Mouse (Mus musculus) left cerebral cortex, postnatal 25 days (tissue): ENCODE results near the gene Dync1i2. TPM values are rescaled to one million over a fixed set of nuclear protein-coding genes. Genes with fewer than 3 reads are reported as not detected.

Source experiments
- DNase-seq, 2 experiments: peaks; one replicate each; pipeline ENCODE4 v3.0.0; 2022; ENCODE audit warnings: low spot score in 2 of 2, mixed read lengths in 1 of 2
- intact Hi-C: fragments of 180-260 bp; cut with DNase I; formaldehyde crosslinking; loops from one replicate; pipeline ENCODE4 v1.15.1; 2025
- total RNA-seq, 2 experiments: library from RNA; stranded (reverse); gene quantifications; 2 replicates each; pipeline ENCODE4 v1.2.3; 2021

The Dync1i2 gene
- total RNA-seq, 2 experiments from 2014 or later = 134 to 135 TPM

- no peak for DNase-seq
- intact Hi-C loops = loop anchor here (10.0 kb wide), 1 partner anchor 560 kb away; no protein-coding TSS in a partner anchor
Observed at GRCm38 (mm10) chr2:71254836-71255235, 43.3 kb downstream of the Dync1i2 start.

- DNase-seq = no peak
- intact Hi-C loops = loop anchor here (10.0 kb wide), 1 partner anchor 558 kb away; no protein-coding TSS in a partner anchor
Observed at GRCm38 (mm10) chr2:71256581-71256980, 45.1 kb downstream of the Dync1i2 start.

DNA sequence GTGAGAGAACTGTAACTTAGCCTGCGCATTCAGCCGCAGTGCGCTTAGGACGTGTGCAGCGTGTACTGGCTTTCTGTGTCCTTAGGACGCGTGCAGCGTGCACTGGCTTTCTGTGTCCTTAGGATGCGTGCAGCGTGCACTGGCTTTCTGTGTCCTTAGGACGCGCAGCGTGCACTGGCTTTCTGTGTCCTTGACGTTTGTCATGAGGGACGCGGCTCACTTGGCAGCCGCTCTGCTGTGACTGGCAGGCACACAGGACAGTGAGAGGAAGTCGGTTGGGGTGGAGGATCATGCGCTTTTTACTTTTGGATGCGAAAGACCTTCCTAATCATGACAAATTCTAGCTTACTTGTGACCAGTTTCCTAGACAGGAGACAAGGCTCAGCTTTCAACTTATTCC lies 53.1 kb downstream of the Dync1i2 start:
- no peak for DNase-seq
- intact Hi-C loops = no loop called here

GRCm38 (mm10) chr2:71268691-71269090 lies 57.2 kb downstream of the Dync1i2 start:
- intact Hi-C loops = no loop called here

DNA sequence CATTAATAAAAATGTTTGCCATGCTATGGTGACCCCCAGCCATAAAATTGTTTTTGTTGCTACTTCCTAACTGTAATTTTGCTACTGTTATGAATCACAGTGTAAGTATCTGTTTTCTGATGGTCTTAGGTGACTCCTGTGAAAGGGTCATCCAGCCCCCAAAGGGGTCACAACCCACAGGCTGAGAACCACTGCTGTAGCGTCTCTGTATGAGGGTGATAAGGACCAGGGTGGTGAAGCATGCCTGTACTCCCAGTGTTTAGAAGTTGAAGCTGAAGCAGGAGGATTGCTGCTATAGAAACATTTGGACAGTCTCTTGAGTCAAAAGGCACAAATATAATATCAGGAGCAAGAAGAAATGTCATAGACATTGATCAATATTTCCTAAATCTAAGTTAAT lies 57.8 kb downstream of the Dync1i2 start:
- no peak for DNase-seq
- intact Hi-C loops = no loop called here

More at GRCm38 (mm10) chr2:71268691-71269090, 57.2 kb downstream of the Dync1i2 start:
- no peak for DNase-seq

- DNase-seq = no peak
- intact Hi-C loops = no loop called here
Observed at GRCm38 (mm10) chr2:71270085-71270484, 58.6 kb downstream of the Dync1i2 start.

GRCm38 (mm10) chr2:71273955-71274679 lies 62.6 kb downstream of the Dync1i2 start:
- intact Hi-C loops = no loop called here
- peak; percentile 46 to 58 for DNase-seq

DNA sequence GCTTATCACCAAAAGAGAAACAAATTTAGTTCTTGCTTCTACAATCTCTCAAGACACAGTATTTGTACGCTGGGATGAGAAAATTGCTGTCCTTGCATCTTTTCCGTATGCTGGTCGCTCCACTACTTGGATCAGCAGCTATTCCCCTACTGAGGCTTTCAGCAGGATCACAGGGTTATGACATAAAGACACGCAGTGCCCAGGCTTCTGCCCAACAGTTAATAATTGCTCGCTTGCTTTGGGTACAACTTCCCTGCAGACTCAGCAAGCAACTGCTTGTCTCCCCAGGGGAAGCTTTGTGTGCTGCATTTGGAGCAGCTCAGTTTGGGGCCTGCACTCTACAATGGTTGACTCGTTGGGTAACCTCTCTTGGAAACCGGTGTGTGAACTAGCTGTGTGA lies 64.2 kb downstream of the Dync1i2 start:
- intact Hi-C loops = no loop called here
- DNase-seq = no peak

GRCm38 (mm10) chr2:71278791-71279775 lies 67.6 kb downstream of the Dync1i2 start:
- intact Hi-C loops = no loop called here
- DNase-seq = peak; percentile 68 to 74

DNA sequence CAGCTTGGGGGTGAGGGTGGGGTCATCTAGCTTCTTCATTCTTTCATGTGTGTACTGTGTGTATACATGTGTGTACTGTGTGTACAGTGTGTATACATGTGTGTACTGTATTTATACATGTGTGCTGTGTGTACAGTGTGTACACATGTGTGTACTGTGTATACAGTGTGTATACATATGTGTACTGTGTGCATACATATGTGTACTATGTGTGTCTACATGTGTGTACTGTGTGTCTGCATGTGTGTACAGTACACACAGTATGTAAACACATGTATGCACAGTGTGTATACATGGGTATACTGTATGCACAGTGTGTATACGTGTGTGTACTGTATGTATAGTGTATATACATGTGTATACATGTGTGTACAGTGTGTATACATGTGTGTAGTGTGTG lies 70.5 kb downstream of the Dync1i2 start:
- intact Hi-C loops = no loop called here
- DNase-seq = no peak

GRCm38 (mm10) chr2:71290107-71290775 lies 78.7 kb downstream of the Dync1i2 start:
- peak; percentile 47 to 63 for DNase-seq
- intact Hi-C loops = no loop called here

DNA sequence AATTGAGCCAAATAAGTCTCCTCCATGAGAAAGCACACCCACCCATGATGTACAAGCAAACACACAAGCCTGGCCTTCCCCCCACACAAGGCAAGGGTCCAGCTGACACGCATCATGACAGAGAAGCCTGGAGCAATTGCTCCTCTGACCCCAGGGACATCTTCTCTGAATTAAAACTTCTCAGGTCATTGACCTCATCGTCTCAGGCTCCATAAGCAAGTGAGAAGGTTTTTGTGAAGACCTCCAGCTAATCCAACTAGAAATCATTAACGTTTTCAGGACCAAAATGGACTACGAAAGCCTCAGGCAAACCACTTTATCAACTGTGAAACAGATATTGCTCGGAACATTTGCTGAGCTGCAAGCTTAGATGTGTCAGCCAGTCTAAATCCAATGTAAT lies 80.1 kb downstream of the Dync1i2 start:
- intact Hi-C loops = no loop called here
- DNase-seq = no peak

GRCm38 (mm10) chr2:71293983-71294382 lies 82.5 kb downstream of the Dync1i2 start:
- intact Hi-C loops = no loop called here

GRCm38 (mm10) chr2:71294489-71294888 lies 83.0 kb downstream of the Dync1i2 start:
- intact Hi-C loops = no loop called here
- DNase-seq = no peak

More at GRCm38 (mm10) chr2:71293983-71294382, 82.5 kb downstream of the Dync1i2 start:
- no peak for DNase-seq

DNA sequence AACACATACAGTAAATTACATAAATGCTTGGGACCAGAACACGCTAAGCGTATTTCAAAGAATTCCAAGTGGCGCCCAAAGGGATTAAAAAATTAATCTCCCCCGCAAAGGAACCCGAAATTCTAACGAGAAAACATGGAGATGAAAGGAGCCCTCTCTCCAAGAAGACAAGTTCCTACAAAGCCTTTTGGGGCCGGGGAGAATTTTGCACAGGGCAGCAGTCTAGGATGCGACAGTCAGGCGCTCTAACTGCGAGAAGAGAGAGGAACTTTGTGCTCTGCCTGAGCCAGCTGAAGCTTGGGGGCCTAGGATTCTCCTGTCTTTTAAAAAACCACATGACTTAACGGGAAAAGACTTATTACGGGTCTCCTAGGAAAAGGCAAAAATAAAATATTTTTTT lies 84.3 kb downstream of the Dync1i2 start:
- intact Hi-C loops = no loop called here

DNA sequence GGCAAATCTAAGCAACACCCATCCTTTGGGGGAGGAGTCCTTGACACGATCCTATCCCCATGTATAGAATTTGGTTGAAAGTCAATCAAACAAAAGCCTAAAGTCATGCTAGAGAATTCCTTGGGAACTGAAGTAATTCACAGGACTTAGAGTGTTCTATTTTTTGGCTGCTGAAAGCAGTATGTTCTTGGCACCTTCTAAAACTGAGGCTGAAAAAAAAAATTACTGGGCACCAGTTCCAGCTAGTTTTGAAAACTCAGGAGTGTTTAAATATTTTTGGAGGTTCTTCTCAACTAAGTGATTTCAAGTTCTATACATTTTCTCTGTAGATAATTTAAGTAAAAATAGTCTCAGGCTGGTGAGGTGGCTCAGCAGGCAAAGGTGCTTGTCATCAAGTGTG lies 86.0 kb downstream of the Dync1i2 start:
- intact Hi-C loops = no loop called here
- DNase-seq = peak in 1 of 2 experiments; percentile 76

More for the DNA sequence above, 84.3 kb downstream of the Dync1i2 start:
- no peak for DNase-seq

GRCm38 (mm10) chr2:71298729-71299128 lies 87.2 kb downstream of the Dync1i2 start:
- no peak for DNase-seq
- intact Hi-C loops = no loop called here

GRCm38 (mm10) chr2:71302156-71302663 lies 90.7 kb downstream of the Dync1i2 start:
- intact Hi-C loops = no loop called here
- no peak for DNase-seq

DNA sequence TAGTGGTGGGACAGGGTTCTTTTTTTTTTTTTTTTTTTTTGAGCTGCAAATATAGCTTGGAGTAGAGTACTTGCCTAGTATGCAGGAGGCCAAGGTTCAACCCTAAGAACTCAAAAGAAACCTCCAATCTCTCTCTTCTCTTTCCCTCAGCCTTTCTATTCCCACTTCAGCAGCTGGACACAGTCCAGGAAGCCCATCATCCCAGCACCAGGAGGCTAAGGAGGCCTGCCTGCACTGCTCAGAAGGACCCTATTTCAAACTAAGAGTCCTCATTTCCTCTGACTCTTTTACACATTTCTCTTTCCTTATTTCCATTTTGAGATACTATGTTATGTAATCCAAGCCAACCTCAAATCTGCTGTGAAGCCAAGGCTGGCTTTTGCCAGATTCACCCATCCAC lies 91.7 kb downstream of the Dync1i2 start:
- intact Hi-C loops = no loop called here
- DNase-seq = peak in 1 of 2 experiments; percentile 37

GRCm38 (mm10) chr2:71304821-71305220 lies 93.3 kb downstream of the Dync1i2 start:
- intact Hi-C loops = no loop called here
- DNase-seq = no peak
